In genomic region chr2:106984945-106985344, GRCm38 (mm10) we compare ENCODE assay signal across 26 mouse cellular contexts. TPM values are rescaled to one million over a fixed set of nuclear protein-coding genes. Genes with fewer than 3 reads are reported as not detected.
DNase-seq lines count a peak whose midpoint lies in the region; ATAC-seq lines count a peak whose summit lies in the region.
"Had no signal": no experiment of that assay in that cellular context is flagged by ENCODE, and none has a peak within 500 bp of the region (broad histone marks: within the 10 kb centered on the region; RNA-seq: fewer than 3 reads in every experiment).

No protein-coding gene starts in this region.

- H3K27ac ChIP-seq in heart, embryonic 11.5 days (ENCODE audit: low read depth, low read length) = peak overlapping the region; percentile 50; the same call in 1 of the 2 replicates
- H3K27ac ChIP-seq in heart, embryonic 14.5 days (replicated peaks in 1 of 2; ENCODE audit: control insufficient read depth in 1 of 2, insufficient read depth in 1 of 2, low read depth in 2 of 2, low read length in 2 of 2) = peak overlapping the region; percentile 42 to 70; a peak in 2 of 4 replicates
- no peak overlapping the region for H3K27ac ChIP-seq in midbrain, embryonic 11.5 days (ENCODE audit: low read depth, low read length)
- no peak overlapping the region for H3K27ac ChIP-seq in midbrain, embryonic 10.5 days (replicated peaks)
- H3K27ac ChIP-seq: embryonic facial prominence, embryonic 10.5 days; embryonic facial prominence, embryonic 13.5 days; forebrain, embryonic 12.5 days; forebrain, embryonic 15.5 days; hindbrain, embryonic 12.5 days; hindbrain, embryonic 15.5 days had no signal

- no peaks in the 10 kb centered on the region for H3K27me3 ChIP-seq in heart, embryonic 11.5 days (ENCODE audit: control insufficient read depth, insufficient read depth, low read length)
- no peaks in the 10 kb centered on the region for H3K27me3 ChIP-seq in heart, embryonic 14.5 days (ENCODE audit: control insufficient read depth, insufficient read depth, low read length)
- no peaks in the 10 kb centered on the region for H3K27me3 ChIP-seq in midbrain, embryonic 11.5 days (ENCODE audit: control insufficient read depth, insufficient read depth, low read length)
- H3K27me3 ChIP-seq in midbrain, embryonic 10.5 days (ENCODE audit: low read depth, poor library complexity, severe bottlenecking) = no peaks in the 10 kb centered on the region
- H3K27me3 ChIP-seq: embryonic facial prominence, embryonic 13.5 days; forebrain, embryonic 12.5 days; forebrain, embryonic 15.5 days; hindbrain, embryonic 12.5 days; hindbrain, embryonic 15.5 days had no signal

- DNase-seq in heart, adult 18-20 months = no peak
- DNase-seq in heart, adult 9 months (ENCODE audit: low spot score in 2 of 2) = no peak
- DNase-seq in midbrain, embryonic 11.5 days (ENCODE audit: low spot score, missing footprints) = peak; percentile 72
- DNase-seq in midbrain, embryonic 10.5 days (ENCODE audit: low spot score) = no peak
- no peak for DNase-seq in adrenal gland, adult (ENCODE audit: inconsistent age in 2 of 2, low spot score in 1 of 2)
- DNase-seq: adrenal gland, adult 8-10 months; adrenal gland, postnatal 25 days; cerebellum, adult 11-12 months; cerebellum, adult 8-10 months; cerebellum, postnatal 10 days; cerebellum, postnatal 36 days; embryo, embryonic 11 days; gastrocnemius, postnatal 25 days; kidney, adult 2 months had no signal

- no peaks in the 10 kb centered on the region for H3K9me3 ChIP-seq in heart, embryonic 11.5 days (replicated peaks; ENCODE audit: control insufficient read depth, low read length)
- H3K9me3 ChIP-seq in heart, embryonic 14.5 days (ENCODE audit: control insufficient read depth, low read length) = no peaks in the 10 kb centered on the region
- no peaks in the 10 kb centered on the region for H3K9me3 ChIP-seq in midbrain, embryonic 11.5 days (ENCODE audit: control insufficient read depth, low read length)
- no peaks in the 10 kb centered on the region for H3K9me3 ChIP-seq in midbrain, embryonic 10.5 days (replicated peaks)
- H3K9me3 ChIP-seq: embryonic facial prominence, embryonic 10.5 days; embryonic facial prominence, embryonic 13.5 days; forebrain, embryonic 12.5 days; forebrain, embryonic 15.5 days; hindbrain, embryonic 12.5 days; hindbrain, embryonic 15.5 days had no signal

- WGBS in heart, embryonic 11.5 days (ENCODE audit: insufficient replicate concordance) = 63% methylated on average over 2 of the region's 2 CpGs
- 66% methylated on average over 2 of the region's 2 CpGs for WGBS in heart, embryonic 14.5 days
- 98% methylated on average over 2 of the region's 2 CpGs for WGBS in midbrain, embryonic 11.5 days
- WGBS in midbrain, embryonic 10.5 days = 97% methylated on average over 2 of the region's 2 CpGs

- 0 out of 2 replicates have a peak overlapping the region, but pooled peaks have one; percentile 22 for H3K4me2 ChIP-seq in heart, embryonic 11.5 days
- peak overlapping the region; percentile 45 for H3K4me2 ChIP-seq in heart, embryonic 14.5 days (ENCODE audit: low read length)
- H3K4me2 ChIP-seq in midbrain, embryonic 11.5 days = no peak overlapping the region
- H3K4me2 ChIP-seq: embryonic facial prominence, embryonic 13.5 days; forebrain, embryonic 12.5 days; forebrain, embryonic 15.5 days; hindbrain, embryonic 12.5 days; hindbrain, embryonic 15.5 days had no signal

- H3K4me1 ChIP-seq in heart, embryonic 11.5 days (ENCODE audit: control insufficient read depth, insufficient read depth, low read length) = peaks cover 11% of the 10 kb centered on the region
- peaks cover 5 to 24% of the 10 kb centered on the region in 2 experiments for H3K4me1 ChIP-seq in heart, embryonic 14.5 days (ENCODE audit: control insufficient read depth in 2 of 2, insufficient read depth in 2 of 2, low read length in 2 of 2)
- H3K4me1 ChIP-seq in midbrain, embryonic 11.5 days (ENCODE audit: control insufficient read depth, insufficient read depth, low read length) = no peaks in the 10 kb centered on the region
- H3K4me1 ChIP-seq in midbrain, embryonic 10.5 days = no peaks in the 10 kb centered on the region
- H3K4me1 ChIP-seq: embryonic facial prominence, embryonic 10.5 days; embryonic facial prominence, embryonic 13.5 days; forebrain, embryonic 12.5 days; forebrain, embryonic 15.5 days; hindbrain, embryonic 12.5 days; hindbrain, embryonic 15.5 days had no signal

- H3K4me3 ChIP-seq in heart, embryonic 11.5 days (ENCODE audit: low read depth, low read length) = no peak overlapping the region
- H3K4me3 ChIP-seq in heart, embryonic 14.5 days (ENCODE audit: control insufficient read depth in 1 of 2, insufficient read depth in 1 of 2, low read depth in 1 of 2, low read length in 2 of 2) = no peak overlapping the region
- no peak overlapping the region for H3K4me3 ChIP-seq in midbrain, embryonic 11.5 days (ENCODE audit: low read depth, low read length)
- H3K4me3 ChIP-seq in midbrain, embryonic 10.5 days = no peak overlapping the region
- H3K4me3 ChIP-seq: embryonic facial prominence, embryonic 10.5 days; embryonic facial prominence, embryonic 13.5 days; erythroblast, embryonic 14.5 days; forebrain, embryonic 12.5 days; forebrain, embryonic 15.5 days; hindbrain, embryonic 12.5 days; hindbrain, embryonic 15.5 days had no signal

- ATAC-seq in heart, embryonic 11.5 days (replicated peaks; ENCODE audit: insufficient number of reproducible peaks, low FRiP score, low TSS enrichment) = no peak
- no peak; the same call in 1 of the 2 replicates for ATAC-seq in heart, embryonic 14.5 days (ENCODE audit: insufficient number of reproducible peaks, insufficient read depth, low FRiP score, low read depth)
- ATAC-seq in midbrain, embryonic 11.5 days (ENCODE audit: low FRiP score) = no peak
- ATAC-seq: CD4-positive, CD25-positive, alpha-beta regulatory T cell, adult 4 months; forebrain, embryonic 15.5 days; intestine, postnatal 0 days; Patski had no signal

- H3K36me3 ChIP-seq in heart, embryonic 11.5 days (ENCODE audit: control insufficient read depth, insufficient read depth, low read length) = no peaks in the 10 kb centered on the region
- H3K36me3 ChIP-seq in heart, embryonic 14.5 days (ENCODE audit: control insufficient read depth, insufficient read depth, low read length) = no peaks in the 10 kb centered on the region
- no peaks in the 10 kb centered on the region for H3K36me3 ChIP-seq in midbrain, embryonic 11.5 days (ENCODE audit: control insufficient read depth, insufficient read depth, low read length)
- H3K36me3 ChIP-seq in midbrain, embryonic 10.5 days = no peaks in the 10 kb centered on the region
- H3K36me3 ChIP-seq: embryonic facial prominence, embryonic 10.5 days; embryonic facial prominence, embryonic 13.5 days; forebrain, embryonic 12.5 days; forebrain, embryonic 15.5 days; hindbrain, embryonic 12.5 days; hindbrain, embryonic 15.5 days had no signal

- no peak overlapping the region for H3K9ac ChIP-seq in heart, embryonic 11.5 days (ENCODE audit: low read depth, low read length)
- no peak overlapping the region for H3K9ac ChIP-seq in heart, embryonic 14.5 days (ENCODE audit: low read length)
- no peak overlapping the region for H3K9ac ChIP-seq in midbrain, embryonic 11.5 days (ENCODE audit: low read length)
- H3K9ac ChIP-seq: embryonic facial prominence, embryonic 13.5 days; forebrain, embryonic 12.5 days; forebrain, embryonic 15.5 days; hindbrain, embryonic 12.5 days; hindbrain, embryonic 15.5 days had no signal

RNA-seq across cellular contexts. Expression of gene Arl14ep, which starts 10.7 kb away (rescaled TPM):
- 29.4 and 31.1 TPM in 2 replicates for polyA plus RNA-seq in heart, embryonic 11.5 days (2014; fragmentation: Nextera tagmentation; extraction: Ambion mirVana)
- 10 to 100 TPM in 1 of 2 experiments, 1 to 10 TPM in 1; 9.3 to 11.1 TPM for total RNA-seq in heart, adult 18-20 months (2021)
- polyA plus RNA-seq in heart, embryonic 14.5 days (2014; fragmentation: Nextera tagmentation; extraction: Ambion mirVana) = 25.7 and 26.0 TPM in 2 replicates
- polyA plus RNA-seq in midbrain, embryonic 11.5 days (2014; fragmentation: Nextera tagmentation; extraction: Ambion mirVana) = 57.5 and 63.0 TPM in 2 replicates
- 47.9 and 55.6 TPM in 2 replicates for polyA plus RNA-seq in midbrain, embryonic 10.5 days (2016; fragmentation: Nextera tagmentation; extraction: Ambion mirVana)

Comparison
In these comparisons a context has a peak if more than half of its experiments do, and no peak if none do; other contexts are left out.
1. H3K27ac ChIP-seq: peak in heart, embryonic 11.5 days (single experiment) and heart, embryonic 14.5 days (2 of 2); none in midbrain, embryonic 11.5 days (single experiment) and midbrain, embryonic 10.5 days (single experiment).